Mouse (Mus musculus): ENCODE data around the gene Acer1. TPM values are rescaled to one million over a fixed set of nuclear protein-coding genes. Genes with fewer than 3 reads are reported as not detected.

Gene Acer1
- polyA plus RNA-seq, 1 experiment, result not detected

- no peaks in the 10 kb centered on the region for H3K9me3 ChIP-seq
- H3K36me3 ChIP-seq (replicated peaks; ENCODE audit: low read length), result peaks cover 96% of the 10 kb centered on the region
- TF ChIP-seq FLI1 (IDR thresholded peaks at IDR 0.05; ENCODE audit: low read length) (no peak), GATA1 (IDR thresholded peaks at IDR 0.05; ENCODE audit: borderline replicate concordance, low read length) (no peak)
Observed at GRCm38 (mm10) chr17:56907096-56907495, 74.8 kb downstream of the Acer1 start.

DNA sequence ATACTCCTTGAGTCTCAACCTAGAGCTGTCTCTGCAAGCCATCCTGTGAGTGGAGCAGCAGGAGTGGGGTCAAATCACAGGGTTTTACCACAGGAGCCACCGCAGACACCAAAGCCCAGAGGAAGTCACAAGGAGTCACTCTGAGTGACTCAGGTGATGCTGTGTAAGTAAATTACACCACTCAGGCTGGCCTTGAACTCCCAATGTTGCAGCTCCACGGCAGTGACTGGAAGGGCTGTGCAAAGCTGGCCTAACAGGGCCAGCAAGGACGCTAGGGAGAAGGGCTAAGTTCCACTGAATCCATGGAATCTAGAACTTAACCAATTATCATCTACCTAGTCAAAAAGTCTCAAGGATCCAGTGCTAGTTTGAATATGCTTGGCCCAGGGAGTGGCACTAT lies 75.8 kb downstream of the Acer1 start:
- peaks cover 96% of the 10 kb centered on the region for H3K36me3 ChIP-seq (replicated peaks; ENCODE audit: low read length)
- no peak overlapping the region for H3K4me3 ChIP-seq (replicated peaks)
- no peak for TF ChIP-seq GATA1 (IDR thresholded peaks at IDR 0.05; ENCODE audit: borderline replicate concordance, low read length)
- TF ChIP-seq FLI1 (IDR thresholded peaks at IDR 0.05; ENCODE audit: low read length), result no peak
- H3K4me1 ChIP-seq, result peaks cover 76% of the 10 kb centered on the region
- H3K27me3 ChIP-seq (replicated peaks), result no peaks in the 10 kb centered on the region
- H3K9me3 ChIP-seq, result no peaks in the 10 kb centered on the region

More at GRCm38 (mm10) chr17:56907096-56907495, 74.8 kb downstream of the Acer1 start:
- Histone ChIP-seq H3K27me3 (replicated peaks) (no peaks in the 10 kb centered on the region), H3K4me3 (replicated peaks) (no peak overlapping the region), H3K4me1 (peaks cover 73% of the 10 kb centered on the region)

Other genes with a start within 250 kb of the Acer1 start
- gene Nrtn, start 224.6 kb downstream of the Acer1 start, polyA plus RNA-seq (2012; ENCODE audit: insufficient read depth, low replicate concordance), result 2.0 TPM in 1 of 2 replicates, not detected in the other
- 29.8 and 33.0 TPM in 2 replicates for gene Dus3l, start 217.4 kb downstream of the Acer1 start, polyA plus RNA-seq (2012; ENCODE audit: insufficient read depth, low replicate concordance)
- gene Prr22, start 211.9 kb downstream of the Acer1 start, polyA plus RNA-seq (2012; ENCODE audit: insufficient read depth, low replicate concordance), result 2.8 and 12.2 TPM in 2 replicates
- gene Rfx2, start 151.1 kb downstream of the Acer1 start, polyA plus RNA-seq (2012; ENCODE audit: insufficient read depth, low replicate concordance), result 0.51 and 1.4 TPM in 2 replicates
- gene Acsbg2, start 107.7 kb downstream of the Acer1 start, polyA plus RNA-seq (2012; ENCODE audit: insufficient read depth, low replicate concordance), result not detected in 2 replicates
- gene 1700061G19Rik, start 106.6 kb downstream of the Acer1 start, polyA plus RNA-seq (2012; ENCODE audit: insufficient read depth, low replicate concordance), result 0.36 TPM in 1 of 2 replicates, not detected in the other
- 43.2 and 95.7 TPM in 2 replicates for gene Mllt1, start 46.7 kb downstream of the Acer1 start, polyA plus RNA-seq (2012; ENCODE audit: insufficient read depth, low replicate concordance)
- 177 and 234 TPM in 2 replicates for gene Clpp, start 8.2 kb upstream of the Acer1 start, polyA plus RNA-seq (2012; ENCODE audit: insufficient read depth, low replicate concordance)
- gene Alkbh7, start 15.2 kb upstream of the Acer1 start, polyA plus RNA-seq (2012; ENCODE audit: insufficient read depth, low replicate concordance), result 20.4 and 32.6 TPM in 2 replicates
- 0.63 TPM in 1 of 2 replicates, not detected in the other for gene Pspn, start 17.9 kb upstream of the Acer1 start, polyA plus RNA-seq (2012; ENCODE audit: insufficient read depth, low replicate concordance)
- 61.0 and 154 TPM in 2 replicates for gene Gtf2f1, start 29.2 kb upstream of the Acer1 start, polyA plus RNA-seq (2012; ENCODE audit: insufficient read depth, low replicate concordance)
- gene Gm17949, start 29.3 kb upstream of the Acer1 start, polyA plus RNA-seq (2012; ENCODE audit: insufficient read depth, low replicate concordance), result 0.08 TPM in 1 of 2 replicates, not detected in the other
- 202 and 511 TPM in 2 replicates for gene Khsrp, start 49.4 kb upstream of the Acer1 start, polyA plus RNA-seq (2012; ENCODE audit: insufficient read depth, low replicate concordance)
- gene Slc25a41, start 59.5 kb upstream of the Acer1 start, polyA plus RNA-seq (2012; ENCODE audit: insufficient read depth, low replicate concordance), result not detected in 2 replicates
- 0.11 TPM in 1 of 2 replicates, not detected in the other for gene Crb3, start 77.0 kb upstream of the Acer1 start, polyA plus RNA-seq (2012; ENCODE audit: insufficient read depth, low replicate concordance)
- 0.49 and 6.1 TPM in 2 replicates for gene Slc25a23, start 77.7 kb upstream of the Acer1 start, polyA plus RNA-seq (2012; ENCODE audit: insufficient read depth, low replicate concordance)
- 15.6 and 31.6 TPM in 2 replicates for gene Dennd1c, start 96.4 kb upstream of the Acer1 start, polyA plus RNA-seq (2012; ENCODE audit: insufficient read depth, low replicate concordance)
- gene Tubb4a, start 105.7 kb upstream of the Acer1 start, polyA plus RNA-seq (2012; ENCODE audit: insufficient read depth, low replicate concordance), result 1.4 and 1.5 TPM in 2 replicates
- gene Tnfsf9, start 123.2 kb upstream of the Acer1 start, polyA plus RNA-seq (2012; ENCODE audit: insufficient read depth, low replicate concordance), result 3.3 and 4.6 TPM in 2 replicates
- gene Cd70, start 167.7 kb upstream of the Acer1 start, polyA plus RNA-seq (2012; ENCODE audit: insufficient read depth, low replicate concordance), result not detected in 2 replicates
- 49.5 and 144 TPM in 2 replicates for gene Tnfsf14, start 212.1 kb upstream of the Acer1 start, polyA plus RNA-seq (2012; ENCODE audit: insufficient read depth, low replicate concordance)
- gene C3, start 246.0 kb upstream of the Acer1 start, polyA plus RNA-seq (2012; ENCODE audit: insufficient read depth, low replicate concordance), result 0.52 and 16.6 TPM in 2 replicates

Measured in megakaryocyte, embryonic 14.5 days (primary cell).